Mouse (Mus musculus) MEL (cell line): ENCODE measurements around the gene Ppp6r2. TPM values are rescaled to one million over a fixed set of nuclear protein-coding genes. Genes with fewer than 3 reads are reported as not detected.

Experiments used
- DNase-seq: peaks from one replicate; pipeline ENCODE4 v3.0.0; 2011; ENCODE audit warnings: low read depth, low spot score
- H3K27ac ChIP-seq: 2 replicates; pipeline ENCODE4 v1.5.1; 2012; ENCODE audit warnings: low read depth, mild to moderate bottlenecking, control low read depth, low read length, moderate library complexity; ENCODE audit not compliant: control insufficient read depth
- H3K27me3 ChIP-seq, 2 experiments: fragments of 150-350 bp in 1 of 2; sonication (generic) in 1 of 2; 2 replicates each; pipeline ENCODE4 v1.6.1; 2012; ENCODE audit warnings: low read length in 2 of 2, mild to moderate bottlenecking in 2 of 2, improper control_type of control experiment in 1 of 2, moderate library complexity in 1 of 2; ENCODE audit not compliant: insufficient read depth in 2 of 2, control insufficient read depth in 1 of 2
- H3K36me3 ChIP-seq, 2 experiments: 2 replicates each; pipeline ENCODE4 v1.6.1; 2012 to 2014; ENCODE audit warnings: low read length in 2 of 2, improper control_type of control experiment in 1 of 2, inconsistent platforms in 1 of 2, mild to moderate bottlenecking in 1 of 2; ENCODE audit not compliant: insufficient read depth in 2 of 2, control insufficient read depth in 1 of 2
- H3K4me1 ChIP-seq, 2 experiments: fragments of 150-350 bp in 1 of 2; sonication (generic) in 1 of 2; 2 replicates each; pipeline ENCODE4 v1.6.1; 2012; ENCODE audit warnings: low read length in 2 of 2, improper control_type of control experiment in 1 of 2, mild to moderate bottlenecking in 1 of 2; ENCODE audit not compliant: insufficient read depth in 2 of 2, control insufficient read depth in 1 of 2
- H3K4me3 ChIP-seq, 2 experiments: fragments of 150-350 bp in 1 of 2; sonication (generic) in 1 of 2; 2 replicates each; pipeline ENCODE4 v1.5.1; 2012; ENCODE audit warnings: low read depth in 2 of 2, low read length in 2 of 2, mild to moderate bottlenecking in 2 of 2, moderate library complexity in 2 of 2, control low read depth in 1 of 2, improper control_type of control experiment in 1 of 2; ENCODE audit not compliant: control insufficient read depth in 1 of 2, insufficient read depth in 1 of 2
- H3K79me2 ChIP-seq: 2 replicates; pipeline ENCODE4 v1.6.1; 2012; ENCODE audit warnings: mild to moderate bottlenecking, low read length, moderate library complexity; ENCODE audit not compliant: control insufficient read depth, poor library complexity, insufficient read depth
- H3K9ac ChIP-seq: 2 replicates; pipeline ENCODE4 v1.6.1; 2012; ENCODE audit warnings: low read depth, mild to moderate bottlenecking, control low read depth, low read length, moderate library complexity; ENCODE audit not compliant: control insufficient read depth, poor library complexity, severe bottlenecking
- H3K9me3 ChIP-seq: fragments of 150-350 bp; sonication (generic); replicated peaks from 2 replicates; pipeline ENCODE4 v1.6.1; 2012; ENCODE audit warnings: mild to moderate bottlenecking, low read length, improper control_type of control experiment, moderate library complexity; ENCODE audit not compliant: insufficient read depth
- BHLHE40 ChIP-seq: IDR thresholded peaks from 2 replicates; pipeline ENCODE4 v1.6.1; 2012; ENCODE audit warnings: low read depth, mild to moderate bottlenecking, inconsistent platforms, low read length, improper control_type of control experiment, borderline replicate concordance
- CHD1 ChIP-seq: IDR thresholded peaks from 2 replicates; pipeline ENCODE4 v1.6.1; 2012; ENCODE audit warnings: low read depth, mild to moderate bottlenecking, inconsistent platforms, low read length, improper control_type of control experiment
- CTCF ChIP-seq, 3 experiments: IDR thresholded peaks in 2 of 3; conservative IDR thresholded peaks in 1 of 3; 2 replicates each; pipeline ENCODE4 v1.5.1; 2011 to 2012; ENCODE audit warnings: low read length in 3 of 3, low read depth in 2 of 3, mild to moderate bottlenecking in 2 of 3, improper control_type of control experiment in 1 of 3, inconsistent platforms in 1 of 3, mixed read lengths in 1 of 3, moderate library complexity in 1 of 3; ENCODE audit not compliant: control insufficient read depth in 1 of 3, insufficient read depth in 1 of 3, poor library complexity in 1 of 3, severe bottlenecking in 1 of 3
- ETS1 ChIP-seq: IDR thresholded peaks from 2 replicates; pipeline ENCODE4 v1.6.1; 2012; ENCODE audit warnings: low read depth, mild to moderate bottlenecking, inconsistent platforms, low read length, improper control_type of control experiment, moderate library complexity
- HCFC1 ChIP-seq: IDR thresholded peaks from 2 replicates; pipeline ENCODE4 v1.6.1; 2012; ENCODE audit warnings: low read depth, mild to moderate bottlenecking, inconsistent platforms, low read length, improper control_type of control experiment, moderate library complexity
- JUND ChIP-seq: IDR thresholded peaks from 2 replicates; pipeline ENCODE4 v1.6.1; 2011; ENCODE audit warnings: low read depth, mild to moderate bottlenecking, improper control_type of control experiment, low read length
- MAX ChIP-seq: IDR thresholded peaks from 2 replicates; pipeline ENCODE4 v1.6.1; 2011; ENCODE audit warnings: low read length, improper control_type of control experiment
- MAZ ChIP-seq: IDR thresholded peaks from 2 replicates; pipeline ENCODE4 v1.6.1; 2012; ENCODE audit warnings: low read depth, mild to moderate bottlenecking, inconsistent platforms, low read length, improper control_type of control experiment
- MEF2A ChIP-seq: IDR thresholded peaks from 2 replicates; pipeline ENCODE4 v1.6.1; 2014; ENCODE audit warnings: low read depth, mild to moderate bottlenecking, inconsistent platforms, low read length, improper control_type of control experiment; ENCODE audit not compliant: poor library complexity, insufficient replicate concordance, severe bottlenecking; ENCODE audit errors: extremely low read depth
- MYC ChIP-seq: IDR thresholded peaks from 2 replicates; pipeline ENCODE4 v1.6.1; 2011; ENCODE audit warnings: low read depth, mild to moderate bottlenecking, low read length, improper control_type of control experiment, moderate library complexity
- NRF1 ChIP-seq: IDR thresholded peaks from 2 replicates; pipeline ENCODE4 v1.6.1; 2014; ENCODE audit warnings: low read depth, mild to moderate bottlenecking, inconsistent platforms, low read length, improper control_type of control experiment, moderate library complexity; ENCODE audit not compliant: poor library complexity, insufficient read depth, severe bottlenecking
- POLR2A ChIP-seq, 2 experiments: IDR thresholded peaks; 2 replicates each; pipeline ENCODE4 v1.6.1; 2011 to 2012; ENCODE audit warnings: low read length in 2 of 2, mild to moderate bottlenecking in 2 of 2, control low read depth in 1 of 2, improper control_type of control experiment in 1 of 2, low read depth in 1 of 2, moderate library complexity in 1 of 2; ENCODE audit not compliant: control insufficient read depth in 1 of 2, insufficient read depth in 1 of 2, poor library complexity in 1 of 2
- POLR2AphosphoS2 ChIP-seq: IDR thresholded peaks from 2 replicates; pipeline ENCODE4 v1.6.1; 2011; ENCODE audit warnings: low read length, improper control_type of control experiment
- POLR2AphosphoS5 ChIP-seq: IDR thresholded peaks from 2 replicates; pipeline ENCODE4 v1.6.1; 2012; ENCODE audit warnings: low read depth, borderline replicate concordance, mild to moderate bottlenecking, inconsistent platforms, low read length, moderate library complexity, mixed read lengths
- RCOR1 ChIP-seq: IDR thresholded peaks from 2 replicates; pipeline ENCODE4 v1.6.1; 2012; ENCODE audit warnings: low read depth, mild to moderate bottlenecking, inconsistent platforms, low read length, improper control_type of control experiment
- TAL1 ChIP-seq: IDR thresholded peaks from 2 replicates; pipeline ENCODE4 v1.6.1; 2012; ENCODE audit warnings: mild to moderate bottlenecking, inconsistent platforms, low read length, moderate library complexity, mixed read lengths
- TCF12 ChIP-seq: IDR thresholded peaks from 2 replicates; pipeline ENCODE4 v1.6.1; 2014; ENCODE audit warnings: low read depth, mild to moderate bottlenecking, inconsistent platforms, low read length, improper control_type of control experiment, moderate library complexity
- ZC3H11A ChIP-seq: IDR thresholded peaks from 2 replicates; pipeline ENCODE4 v1.6.1; 2012; ENCODE audit warnings: low read depth, mild to moderate bottlenecking, inconsistent platforms, low read length, improper control_type of control experiment
- polyA plus RNA-seq, 2 experiments: library from polyadenylated mRNA; stranded (reverse) in 1 of 2; unstranded in 1 of 2; fragments of >175 nt in 1 of 2; fragments of >200 nt in 1 of 2; gene quantifications; 2 replicates each; pipeline versions ENCODE4 v1.2.1 to v1.2.4; 2012; ENCODE audit warnings: low replicate concordance in 2 of 2, low read depth in 1 of 2; ENCODE audit not compliant: insufficient read length in 2 of 2, insufficient read depth in 1 of 2, missing spikeins in 1 of 2
- total RNA-seq: library from RNA; depleted of rRNA; stranded (reverse); fragments of 300-350 nt; gene quantifications from 2 replicates; pipeline ENCODE4 v1.2.3, GENCODE M21; 2012

The Ppp6r2 gene
- total and polyA plus RNA-seq, 3 experiments, result 15.5 to 23.2 TPM; not detected in 1

DNA sequence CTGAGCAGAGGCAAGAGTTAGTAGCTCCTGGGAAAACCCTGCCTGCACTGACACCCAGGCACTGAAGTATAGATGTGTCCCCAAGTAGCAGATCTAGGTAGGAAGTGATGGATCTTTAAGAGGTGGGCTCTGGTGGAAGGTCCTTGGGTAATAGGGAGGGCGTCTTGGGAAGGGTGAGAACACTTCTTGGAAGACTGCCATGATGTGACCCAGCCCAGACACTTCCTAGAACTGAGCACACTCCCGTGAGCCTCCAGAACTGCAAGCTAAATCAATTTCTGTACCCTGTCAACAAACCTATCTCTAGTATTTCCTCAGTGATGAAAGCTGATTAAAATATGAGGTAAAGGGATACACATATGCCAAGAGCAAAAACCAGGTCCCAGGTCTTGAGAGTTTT, 81.4 kb downstream of the Ppp6r2 start:
- DNase-seq, result no peak
- Histone ChIP-seq H3K9me3 (no peaks in the 10 kb centered on the region), H3K4me1 (no peaks in the 10 kb centered on the region), H3K27ac (no peak overlapping the region), H3K79me2 (no peaks in the 10 kb centered on the region), H3K9ac (no peak overlapping the region), H3K4me3 (no peak overlapping the region), H3K27me3 (no peaks in the 10 kb centered on the region), H3K36me3 (peaks cover 0 to 21% of the 10 kb centered on the region in 2 experiments; a peak in 2 of 4 replicates)
- TF ChIP-seq TAL1 (no peak), POLR2AphosphoS5 (no peak), CTCF (IDR thresholded peaks at IDR 0.05 in 2 of 3, conservative IDR thresholded peaks at IDR 0.05 in 1 of 3; ENCODE audit: control insufficient read depth in 1 of 3, insufficient read depth in 1 of 3, low read depth in 2 of 3, low read length in 3 of 3, poor library complexity in 1 of 3, severe bottlenecking in 1 of 3) (no peak), MAX (no peak), CHD1 (no peak), ZC3H11A (no peak), ETS1 (no peak), HCFC1 (no peak), MYC (no peak)
- TF ChIP-seq, all 39 proteins: peak for 0

DNA sequence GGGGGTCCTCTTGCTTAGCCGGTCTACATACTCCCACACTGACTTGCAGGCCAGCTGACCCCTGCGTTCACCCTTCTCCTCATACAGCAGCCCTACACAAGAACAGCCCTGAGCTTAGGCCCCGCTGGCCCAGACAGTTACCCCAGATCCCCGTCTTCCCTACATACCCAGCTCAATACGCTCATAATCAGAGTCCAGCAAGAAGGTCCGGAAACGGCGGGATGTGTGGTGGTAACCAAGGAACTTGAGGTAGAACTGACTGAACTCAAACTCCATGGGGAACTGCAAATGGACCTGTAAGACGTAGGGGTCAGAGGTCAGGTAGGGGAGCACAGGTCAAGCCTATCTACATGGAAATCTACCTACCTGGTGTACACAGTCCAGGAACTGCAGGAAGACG, 82.4 kb downstream of the Ppp6r2 start:
- no peaks in the 10 kb centered on the region for H3K9me3 ChIP-seq
- no peak overlapping the region for H3K27ac ChIP-seq
- no peaks in the 10 kb centered on the region for H3K79me2 ChIP-seq
- no peak overlapping the region for H3K4me3 ChIP-seq
- DNase-seq, result no peak
- H3K9ac ChIP-seq, result no peak overlapping the region
- peaks cover 0 to 21% of the 10 kb centered on the region in 2 experiments; a peak in 2 of 4 replicates for H3K36me3 ChIP-seq
- no peaks in the 10 kb centered on the region for H3K4me1 ChIP-seq
- TF ChIP-seq JUND, result no peak
- TF ChIP-seq ETS1, result no peak
- TF ChIP-seq HCFC1, result no peak
- no peak for TF ChIP-seq POLR2AphosphoS2
- no peak for TF ChIP-seq ZC3H11A
- TF ChIP-seq TCF12, result no peak
- no peak for TF ChIP-seq NRF1
- TF ChIP-seq RCOR1, result no peak
- TF ChIP-seq BHLHE40, result no peak
- no peak for TF ChIP-seq TAL1
- no peak for TF ChIP-seq MAZ
- TF ChIP-seq MEF2A, result no peak
- no peak for TF ChIP-seq POLR2A (IDR thresholded peaks at IDR 0.05; ENCODE audit: control insufficient read depth in 1 of 2, insufficient read depth in 1 of 2, low read depth in 1 of 2, low read length in 2 of 2, poor library complexity in 1 of 2)
- TF ChIP-seq, all 39 proteins: peak for 0
- H3K27me3 ChIP-seq, result no peaks in the 10 kb centered on the region
